Mouse (Mus musculus): ENCODE measurements at regions not wholly inside any gene's neighbourhood (a gene's known extent, or its start where the extent isn't known, plus 50 kb on each side); places are given as distances from the start of the nearest gene placed in this dataset.

DNA sequence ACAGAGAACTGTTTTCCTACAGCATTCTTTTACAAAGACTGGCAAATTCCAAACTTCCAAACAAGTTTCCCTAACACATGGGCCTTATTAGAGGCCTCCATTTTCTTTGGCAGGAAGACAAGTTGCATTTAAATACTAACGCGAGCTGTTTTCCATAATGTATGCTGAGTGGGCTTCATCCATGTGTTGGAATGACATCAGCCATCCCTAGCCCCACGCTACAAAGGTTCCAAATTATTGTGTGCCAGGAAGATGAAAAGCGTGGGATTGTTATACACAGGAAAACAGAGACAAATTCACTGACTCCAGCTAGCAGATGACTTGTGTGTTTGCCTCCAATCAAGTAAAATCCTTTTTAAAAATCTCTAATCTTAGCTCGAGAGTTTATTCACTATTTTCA lies 125.1 kb upstream of the Fbxl7 start:
- TF ChIP-seq CHD2 (IDR thresholded peaks at IDR 0.05; ENCODE audit: low read depth, low read length) = no peak
- no peak for TF ChIP-seq MAFK (IDR thresholded peaks at IDR 0.05; ENCODE audit: insufficient read depth, low read depth, low read length)
- no peak for TF ChIP-seq ZC3H11A (IDR thresholded peaks at IDR 0.05; ENCODE audit: borderline replicate concordance, low read depth, low read length)
- no peak for TF ChIP-seq HCFC1 (IDR thresholded peaks at IDR 0.05; ENCODE audit: borderline replicate concordance, insufficient read depth, low read length)
- Histone ChIP-seq H3K4me1 (ENCODE audit: control insufficient read depth in 2 of 2, insufficient read depth in 2 of 2, low read length in 2 of 2, poor library complexity in 1 of 2) (no peaks in the 10 kb centered on the region), H3K27ac (ENCODE audit: insufficient read depth, low read depth, low read length, poor library complexity, severe bottlenecking) (no peak overlapping the region), H3K9me3 (ENCODE audit: control insufficient read depth, insufficient read depth, low read depth, low read length) (no peaks in the 10 kb centered on the region), H3K36me3 (ENCODE audit: control insufficient read depth, insufficient read depth, low read length, poor library complexity, severe bottlenecking) (no peaks in the 10 kb centered on the region), H3K4me3 (ENCODE audit: insufficient read depth in 1 of 2, low read depth in 1 of 2, low read length in 2 of 2, poor library complexity in 1 of 2, severe bottlenecking in 1 of 2) (no peak overlapping the region), H3K9ac (ENCODE audit: insufficient read depth, low read depth, low read length, poor library complexity, severe bottlenecking) (no peak overlapping the region)
- no peak for DNase-seq (ENCODE audit: low read depth, low spot score)
- in situ Hi-C loops (cut with MboI; ENCODE audit: low sequenced_read_pairs in 2 of 2, unreplicated experiment in 2 of 2) = no loop called here

DNA sequence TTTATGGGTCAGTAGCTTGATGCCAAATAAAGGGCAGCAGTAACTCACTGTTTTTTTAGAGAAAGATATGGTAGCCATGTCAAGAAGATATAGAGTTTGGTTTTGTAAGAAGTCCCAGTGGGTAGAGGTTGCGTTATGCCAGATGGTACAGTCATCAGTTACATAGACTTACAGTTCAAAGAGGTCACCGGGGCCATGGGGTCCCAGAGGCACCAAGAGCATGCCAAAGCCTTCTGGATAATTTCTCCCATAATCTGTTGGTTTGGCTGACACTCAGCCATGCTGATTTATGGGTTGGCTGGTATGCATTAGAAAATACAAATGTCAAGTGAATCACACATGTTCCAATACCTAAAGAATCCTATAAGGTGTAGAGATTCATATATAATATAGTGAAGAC lies 137.9 kb upstream of the Fbxl7 start:
- DNase-seq (ENCODE audit: low read depth, low spot score) = no peak

DNA sequence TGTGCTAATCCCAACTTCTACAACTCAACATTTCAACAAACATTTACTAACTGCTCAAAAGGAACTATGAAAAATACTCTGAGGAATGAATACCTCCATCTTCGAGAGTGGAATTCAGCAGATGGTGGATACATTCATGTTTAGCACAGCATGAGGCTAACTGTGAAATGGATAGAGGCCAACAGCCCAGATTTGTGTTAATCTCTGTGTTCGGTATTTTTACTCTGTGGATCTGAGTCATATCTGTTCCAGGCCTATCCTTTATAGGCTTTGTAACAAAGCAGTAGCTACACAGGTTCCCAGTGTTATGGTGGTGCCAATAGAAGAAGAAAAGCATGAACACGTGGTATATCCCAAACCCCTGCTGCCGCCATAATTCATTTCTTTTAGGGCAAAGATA lies 148.4 kb upstream of the Fbxl7 start:
- Histone ChIP-seq H3K9ac (ENCODE audit: insufficient read depth, low read depth, low read length, poor library complexity, severe bottlenecking) (no peak overlapping the region), H3K4me1 (ENCODE audit: control insufficient read depth in 2 of 2, insufficient read depth in 2 of 2, low read length in 2 of 2, poor library complexity in 1 of 2) (no peaks in the 10 kb centered on the region), H3K4me3 (ENCODE audit: insufficient read depth in 1 of 2, low read depth in 1 of 2, low read length in 2 of 2, poor library complexity in 1 of 2, severe bottlenecking in 1 of 2) (no peak overlapping the region), H3K9me3 (ENCODE audit: control insufficient read depth, insufficient read depth, low read depth, low read length) (no peaks in the 10 kb centered on the region), H3K27ac (ENCODE audit: insufficient read depth, low read depth, low read length, poor library complexity, severe bottlenecking) (no peak overlapping the region), H3K36me3 (ENCODE audit: control insufficient read depth, insufficient read depth, low read length, poor library complexity, severe bottlenecking) (no peaks in the 10 kb centered on the region)
- TF ChIP-seq HCFC1 (IDR thresholded peaks at IDR 0.05; ENCODE audit: borderline replicate concordance, insufficient read depth, low read length) (no peak), ZNF384 (IDR thresholded peaks at IDR 0.05; ENCODE audit: low read depth, low read length) (no peak), MAFK (IDR thresholded peaks at IDR 0.05; ENCODE audit: insufficient read depth, low read depth, low read length) (no peak), CHD2 (IDR thresholded peaks at IDR 0.05; ENCODE audit: low read depth, low read length) (no peak), ZC3H11A (IDR thresholded peaks at IDR 0.05; ENCODE audit: borderline replicate concordance, low read depth, low read length) (no peak)
- in situ Hi-C loops (cut with MboI; ENCODE audit: low sequenced_read_pairs in 2 of 2, unreplicated experiment in 2 of 2) = no loop called here
- no peak for DNase-seq (ENCODE audit: low read depth, low spot score)

More for the DNA sequence above, 137.9 kb upstream of the Fbxl7 start:
- no peak overlapping the region for H3K4me3 ChIP-seq (ENCODE audit: insufficient read depth in 1 of 2, low read depth in 1 of 2, low read length in 2 of 2, poor library complexity in 1 of 2, severe bottlenecking in 1 of 2)
- no peaks in the 10 kb centered on the region for H3K36me3 ChIP-seq (ENCODE audit: control insufficient read depth, insufficient read depth, low read length, poor library complexity, severe bottlenecking)
- H3K27ac ChIP-seq (ENCODE audit: insufficient read depth, low read depth, low read length, poor library complexity, severe bottlenecking) = no peak overlapping the region
- TF ChIP-seq ZC3H11A (IDR thresholded peaks at IDR 0.05; ENCODE audit: borderline replicate concordance, low read depth, low read length) (no peak), HCFC1 (IDR thresholded peaks at IDR 0.05; ENCODE audit: borderline replicate concordance, insufficient read depth, low read length) (no peak), ZNF384 (IDR thresholded peaks at IDR 0.05; ENCODE audit: low read depth, low read length) (no peak), MAFK (IDR thresholded peaks at IDR 0.05; ENCODE audit: insufficient read depth, low read depth, low read length) (no peak)
- no peak overlapping the region for H3K9ac ChIP-seq (ENCODE audit: insufficient read depth, low read depth, low read length, poor library complexity, severe bottlenecking)
- in situ Hi-C loops (cut with MboI; ENCODE audit: low sequenced_read_pairs in 2 of 2, unreplicated experiment in 2 of 2) = no loop called here
- H3K9me3 ChIP-seq (ENCODE audit: control insufficient read depth, insufficient read depth, low read depth, low read length) = no peaks in the 10 kb centered on the region
- no peaks in the 10 kb centered on the region for H3K4me1 ChIP-seq (ENCODE audit: control insufficient read depth in 2 of 2, insufficient read depth in 2 of 2, low read length in 2 of 2, poor library complexity in 1 of 2)

DNA sequence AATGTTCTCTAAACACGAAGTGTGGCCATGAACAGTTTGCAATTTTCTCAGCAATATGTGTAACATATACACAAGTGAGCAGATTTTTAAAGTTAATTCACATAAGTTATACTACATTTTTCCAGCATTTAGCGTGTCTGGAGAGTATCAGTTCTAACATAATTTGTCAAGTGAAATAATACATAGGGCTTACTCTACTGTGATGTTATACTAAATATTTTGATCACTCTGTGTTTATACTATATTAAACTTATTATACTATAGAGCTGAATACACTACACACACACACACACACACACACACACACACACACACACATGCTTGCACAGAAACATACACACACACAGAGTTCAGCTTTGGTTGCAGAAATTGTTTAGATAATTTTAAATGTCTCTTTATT lies 155.3 kb upstream of the Fbxl7 start:
- H3K27ac ChIP-seq (ENCODE audit: insufficient read depth, low read depth, low read length, poor library complexity, severe bottlenecking) = no peak overlapping the region
- no peak overlapping the region for H3K9ac ChIP-seq (ENCODE audit: insufficient read depth, low read depth, low read length, poor library complexity, severe bottlenecking)
- H3K9me3 ChIP-seq (ENCODE audit: control insufficient read depth, insufficient read depth, low read depth, low read length) = no peaks in the 10 kb centered on the region
- no peaks in the 10 kb centered on the region for H3K4me1 ChIP-seq (ENCODE audit: control insufficient read depth in 2 of 2, insufficient read depth in 2 of 2, low read length in 2 of 2, poor library complexity in 1 of 2)
- TF ChIP-seq HCFC1 (IDR thresholded peaks at IDR 0.05; ENCODE audit: borderline replicate concordance, insufficient read depth, low read length) = no peak
- H3K4me3 ChIP-seq (ENCODE audit: insufficient read depth in 1 of 2, low read depth in 1 of 2, low read length in 2 of 2, poor library complexity in 1 of 2, severe bottlenecking in 1 of 2) = no peak overlapping the region
- DNase-seq (ENCODE audit: low read depth, low spot score) = no peak
- H3K36me3 ChIP-seq (ENCODE audit: control insufficient read depth, insufficient read depth, low read length, poor library complexity, severe bottlenecking) = no peaks in the 10 kb centered on the region
- in situ Hi-C loops (cut with MboI; ENCODE audit: low sequenced_read_pairs in 2 of 2, unreplicated experiment in 2 of 2) = no loop called here

DNA sequence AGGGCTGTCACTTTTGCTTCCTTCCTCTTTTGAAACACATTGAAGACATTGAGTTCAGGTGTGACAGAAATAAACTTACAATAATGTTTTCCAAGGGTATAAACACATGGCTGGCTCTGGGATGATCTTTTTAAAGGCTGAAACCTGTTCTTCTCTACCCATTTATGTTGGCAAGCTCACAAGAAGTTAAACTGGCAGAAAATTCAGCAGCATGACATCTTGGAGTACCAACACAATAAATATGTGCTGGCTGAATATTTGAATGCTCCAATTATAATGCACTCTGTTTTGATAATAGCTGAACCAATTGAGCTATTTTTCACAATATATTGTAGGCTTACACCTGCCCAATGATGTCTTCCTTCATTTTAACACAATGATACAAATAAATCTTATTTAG lies 168.1 kb upstream of the Fbxl7 start:
- in situ Hi-C loops (cut with MboI; ENCODE audit: low sequenced_read_pairs in 2 of 2, unreplicated experiment in 2 of 2) = no loop called here
- Histone ChIP-seq H3K36me3 (ENCODE audit: control insufficient read depth, insufficient read depth, low read length, poor library complexity, severe bottlenecking) (no peaks in the 10 kb centered on the region), H3K9me3 (ENCODE audit: control insufficient read depth, insufficient read depth, low read depth, low read length) (no peaks in the 10 kb centered on the region), H3K4me3 (ENCODE audit: insufficient read depth in 1 of 2, low read depth in 1 of 2, low read length in 2 of 2, poor library complexity in 1 of 2, severe bottlenecking in 1 of 2) (no peak overlapping the region), H3K9ac (ENCODE audit: insufficient read depth, low read depth, low read length, poor library complexity, severe bottlenecking) (no peak overlapping the region), H3K27ac (ENCODE audit: insufficient read depth, low read depth, low read length, poor library complexity, severe bottlenecking) (no peak overlapping the region), H3K4me1 (ENCODE audit: control insufficient read depth in 2 of 2, insufficient read depth in 2 of 2, low read length in 2 of 2, poor library complexity in 1 of 2) (no peaks in the 10 kb centered on the region)
- TF ChIP-seq ZNF384 (IDR thresholded peaks at IDR 0.05; ENCODE audit: low read depth, low read length) (no peak), MAFK (IDR thresholded peaks at IDR 0.05; ENCODE audit: insufficient read depth, low read depth, low read length) (no peak)
- no peak for DNase-seq (ENCODE audit: low read depth, low spot score)
